Mouse (Mus musculus) liver, adult (tissue): ENCODE data around the gene Lrrc4c.

ENCODE experiments used
- GATA4 ChIP-seq: IDR thresholded peaks from 2 replicates; pipeline ENCODE4 v1.6.1; 2014; ENCODE audit warnings: mild to moderate bottlenecking, low read length; ENCODE audit not compliant: insufficient replicate concordance

Lrrc4c gene

DNA sequence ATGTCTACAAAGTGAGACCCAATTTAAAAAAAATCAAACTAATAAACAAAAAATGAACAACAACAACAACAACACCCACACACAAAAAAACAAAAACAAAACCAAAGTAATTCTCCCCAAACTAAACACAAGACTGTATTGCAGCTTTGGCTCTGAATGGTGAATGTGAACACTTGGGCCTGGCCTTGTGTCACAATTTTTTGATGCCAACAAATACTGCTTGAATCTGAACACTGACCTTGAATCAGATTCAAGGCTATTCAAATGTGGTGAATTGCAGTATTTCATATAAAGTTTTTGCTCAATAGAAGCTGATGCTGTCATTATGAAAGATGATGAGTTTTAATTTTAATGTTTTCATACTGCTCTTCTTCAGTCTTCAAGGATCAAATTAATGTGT is 143.6 kb downstream of the Lrrc4c start:
- no peak for TF ChIP-seq GATA4

DNA sequence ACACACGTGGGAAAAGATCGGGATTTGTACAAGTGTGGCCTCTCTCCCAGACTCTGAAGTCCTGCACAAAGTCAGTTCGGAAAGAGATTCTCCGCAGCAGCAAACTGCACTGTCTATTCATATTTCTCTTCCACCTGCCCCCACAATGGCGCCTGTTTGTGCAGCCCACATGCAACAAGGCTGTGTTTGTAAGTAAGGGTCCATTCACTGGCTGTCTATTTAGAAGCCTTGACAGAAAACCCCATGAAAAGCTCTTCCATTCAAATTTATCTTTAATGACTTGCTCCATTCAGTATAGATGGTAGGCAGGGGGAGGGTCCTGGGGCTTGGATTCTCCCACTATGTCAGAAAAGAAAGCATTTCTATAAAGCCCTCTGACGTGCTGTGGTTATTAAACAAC is 157.7 kb downstream of the Lrrc4c start:
- no peak for TF ChIP-seq GATA4

DNA sequence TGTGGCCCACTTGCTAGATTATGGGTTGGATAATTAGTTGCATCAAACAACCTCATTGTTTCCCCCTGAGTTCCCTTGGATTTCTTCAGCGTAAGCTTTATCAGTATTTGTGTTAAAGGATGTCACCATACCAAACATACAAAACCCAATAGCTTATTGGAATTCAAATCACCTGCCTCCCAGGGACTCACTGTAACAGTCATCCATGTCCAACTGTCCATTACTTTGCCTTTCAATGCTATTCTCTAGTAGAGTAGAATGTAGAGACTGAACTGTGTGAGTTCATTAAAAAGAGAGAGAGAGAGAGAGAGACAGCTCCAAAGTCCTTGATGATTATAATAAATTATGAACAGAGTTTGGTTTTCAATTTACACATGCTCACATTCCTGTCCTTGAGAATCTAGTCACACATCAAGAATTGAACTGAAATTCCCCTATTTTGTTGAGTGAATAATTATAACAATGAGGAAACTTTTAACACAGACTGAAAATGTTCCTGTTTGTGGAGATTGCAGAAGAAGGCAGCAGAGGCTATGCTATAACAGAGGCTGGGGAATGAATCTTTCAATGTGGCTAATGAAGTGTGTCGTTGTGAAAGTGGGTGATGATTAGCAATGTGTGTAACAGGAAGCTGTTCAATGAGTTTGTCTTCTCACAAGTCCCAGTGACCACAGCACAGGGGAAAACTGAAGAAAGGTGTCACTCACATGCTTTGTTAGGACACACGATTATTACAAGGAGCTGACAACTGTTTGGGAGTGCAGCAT is 181.3 kb downstream of the Lrrc4c start:
- no peak for TF ChIP-seq GATA4

DNA sequence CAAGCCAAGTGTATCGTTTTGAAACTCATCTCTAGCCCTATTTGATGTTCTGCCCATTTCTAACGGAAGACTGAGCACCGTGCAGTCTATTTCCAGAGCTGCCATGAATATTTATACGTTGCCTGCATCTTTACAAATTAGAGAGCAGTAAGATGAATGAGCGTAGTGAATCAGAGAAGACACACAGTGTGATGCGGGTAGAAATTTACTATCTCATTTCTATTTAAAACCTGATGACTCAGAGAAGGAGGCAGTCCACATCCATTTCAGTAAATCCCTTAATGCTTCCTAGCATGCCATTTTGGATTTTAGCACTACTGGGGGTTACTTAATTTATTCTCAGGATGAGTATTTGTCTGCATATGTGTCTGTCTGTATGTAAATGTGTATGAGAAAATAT is 186.2 kb downstream of the Lrrc4c start:
- TF ChIP-seq GATA4: no peak

DNA sequence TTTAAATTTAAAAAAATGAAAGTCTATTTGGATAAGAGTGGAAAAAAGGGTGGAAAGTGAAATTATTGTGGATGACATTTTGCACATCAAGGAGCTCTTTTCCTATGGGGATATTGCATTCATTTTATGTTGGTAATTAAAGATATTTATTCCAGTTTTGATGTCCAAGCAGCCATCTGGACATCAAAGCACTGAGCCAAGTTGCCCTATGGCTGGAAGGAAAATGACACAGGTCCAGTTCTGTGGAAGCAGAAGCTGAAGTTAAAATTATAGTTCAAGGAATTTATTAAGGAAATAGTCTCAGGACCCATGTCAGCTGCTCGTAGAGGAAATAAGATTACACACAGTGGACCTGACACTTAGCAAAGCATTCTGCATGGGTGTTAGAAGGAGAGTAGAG is 187.7 kb downstream of the Lrrc4c start:
- no peak for TF ChIP-seq GATA4

DNA sequence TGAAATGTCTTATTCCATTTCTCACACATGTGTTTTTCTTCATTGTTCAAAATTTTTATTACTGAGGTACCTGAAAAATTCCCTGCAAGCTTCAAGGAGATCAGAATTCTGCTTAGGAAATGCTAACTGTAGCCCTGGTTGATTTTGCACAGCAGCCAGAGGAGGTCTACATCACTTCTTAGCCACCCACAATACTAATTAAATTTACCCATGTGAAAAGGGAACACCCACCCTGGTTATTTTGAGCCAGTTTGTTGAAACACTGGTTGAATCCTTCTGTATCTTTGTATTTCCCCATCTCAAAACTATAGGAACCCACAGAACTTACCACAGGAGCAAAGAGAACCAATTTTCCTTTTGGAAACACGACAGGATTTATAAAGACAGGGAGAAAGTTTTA is 191.0 kb downstream of the Lrrc4c start:
- no peak for TF ChIP-seq GATA4

DNA sequence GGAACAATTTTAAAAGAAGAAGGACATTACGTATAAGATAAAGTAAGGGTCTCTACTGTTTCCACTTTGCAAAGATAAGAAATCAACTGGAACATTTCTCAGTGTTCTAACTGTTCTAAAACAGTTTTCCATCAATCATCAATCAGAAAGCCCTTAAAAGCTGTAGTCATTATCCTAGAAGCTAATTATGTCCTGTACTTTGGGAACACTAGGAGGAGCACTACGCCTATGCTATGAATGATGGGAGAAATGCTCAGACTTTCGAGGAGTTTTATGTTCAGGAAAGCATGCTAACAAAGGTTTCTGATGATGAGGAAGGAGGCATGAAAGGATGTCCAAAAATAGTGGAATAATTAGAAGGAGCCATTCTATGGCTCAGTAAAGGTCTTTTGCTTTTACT is 219.5 kb downstream of the Lrrc4c start:
- no peak for TF ChIP-seq GATA4

DNA sequence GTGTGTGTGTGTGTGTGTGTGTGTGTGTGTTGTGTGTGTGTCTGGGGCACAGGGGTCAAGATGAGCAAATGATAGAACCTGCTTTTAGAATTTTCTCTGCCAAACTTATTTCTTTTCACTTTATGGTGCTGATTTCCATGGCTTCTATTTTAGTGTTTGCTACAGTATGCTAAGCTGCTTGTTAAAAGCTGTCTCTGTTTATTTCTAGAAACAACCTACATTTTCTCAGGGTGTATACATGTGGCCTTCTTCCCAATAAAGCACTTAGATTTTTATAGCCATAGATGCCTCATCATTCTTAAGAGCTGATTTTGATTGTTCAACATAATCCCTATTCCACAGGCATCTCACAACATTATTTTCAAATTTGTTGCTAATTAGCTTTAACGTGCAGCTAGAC is 229.2 kb downstream of the Lrrc4c start:
- no peak for TF ChIP-seq GATA4

DNA sequence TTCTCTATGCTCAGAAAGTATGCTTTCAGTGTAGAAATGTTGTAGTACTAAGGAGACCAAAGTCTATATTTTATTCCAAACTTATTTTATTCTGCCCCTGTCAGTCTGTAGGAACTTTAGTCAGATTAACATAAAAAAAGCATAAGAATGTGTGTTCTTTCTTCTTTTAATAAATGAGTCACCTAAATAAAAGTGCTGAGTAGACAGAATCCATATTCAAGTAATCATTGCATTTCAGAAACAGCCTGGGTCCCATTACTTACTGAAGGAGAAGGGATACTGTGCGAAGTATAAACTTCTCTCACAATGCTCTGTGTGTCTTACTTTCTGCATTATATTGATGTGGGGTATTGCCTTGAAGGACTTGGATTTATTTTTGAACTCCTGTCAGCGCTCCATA is 255.8 kb downstream of the Lrrc4c start:
- no peak for TF ChIP-seq GATA4

DNA sequence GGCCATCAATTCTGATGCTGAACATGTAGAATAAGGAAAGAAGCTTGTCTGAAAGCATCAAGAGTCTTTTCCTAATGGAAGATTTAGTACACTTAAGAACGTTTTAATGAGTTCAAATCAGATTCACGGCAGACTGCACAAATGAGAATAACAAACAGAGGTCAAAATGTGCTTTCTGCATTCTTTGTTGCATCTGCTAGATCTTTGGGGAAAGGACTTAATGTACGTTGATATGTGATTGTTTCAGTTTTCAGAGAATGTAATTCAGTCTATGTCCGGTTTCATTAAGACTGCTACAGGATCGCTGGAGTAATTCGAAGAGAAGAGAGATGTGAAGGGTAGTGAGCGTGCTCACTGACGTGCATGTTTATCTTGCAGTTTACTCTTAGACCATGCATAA is 259.7 kb downstream of the Lrrc4c start:
- TF ChIP-seq GATA4: no peak

DNA sequence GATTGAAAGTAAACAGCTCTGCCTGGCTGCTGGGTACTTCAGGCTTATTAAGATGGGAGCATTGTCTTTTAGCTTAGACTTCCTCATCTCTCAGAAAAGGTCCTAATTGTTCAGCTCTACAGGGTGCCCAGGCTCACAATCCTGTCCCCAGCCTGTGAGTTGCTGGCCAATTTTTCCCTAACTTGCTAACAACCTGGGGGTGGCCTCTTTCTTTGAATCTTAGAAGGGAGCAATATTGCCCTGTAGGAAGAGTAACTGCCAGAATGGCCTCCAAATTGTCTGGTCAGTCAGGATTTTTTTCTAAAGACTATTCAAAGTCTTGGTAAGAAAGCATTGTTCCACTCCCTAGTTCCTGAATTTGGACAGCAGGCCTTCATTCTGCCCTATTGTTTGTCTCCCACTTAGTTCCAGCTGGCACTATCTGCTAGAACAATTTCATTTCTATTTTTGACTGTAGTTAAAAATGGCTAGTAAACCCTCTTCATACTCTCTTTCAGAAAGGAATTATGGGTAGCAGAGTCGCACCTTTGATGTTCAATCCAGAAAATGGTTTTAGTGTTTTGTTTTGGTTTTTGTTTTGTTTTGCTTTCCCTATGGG is 262.3 kb downstream of the Lrrc4c start:
- no peak for TF ChIP-seq GATA4

DNA sequence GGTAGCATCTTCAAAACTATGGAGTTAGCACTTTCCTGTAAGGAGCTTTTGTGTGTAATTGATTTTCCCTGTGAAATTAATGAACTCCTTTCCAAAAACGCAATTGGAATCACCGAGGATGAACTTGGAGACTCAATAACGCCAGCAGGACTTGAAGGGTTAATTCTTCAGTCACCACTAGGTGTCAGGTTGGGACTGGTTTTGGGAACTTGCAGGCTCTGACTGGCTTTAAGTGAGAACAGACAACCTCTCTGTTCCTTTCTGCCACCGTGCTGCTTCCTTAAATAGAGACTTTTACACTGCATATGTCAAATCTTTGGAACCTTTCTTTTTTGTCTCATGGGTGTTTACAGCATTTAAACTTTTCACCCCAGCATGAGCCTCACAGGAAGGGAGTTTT is 267.7 kb downstream of the Lrrc4c start:
- no peak for TF ChIP-seq GATA4

DNA sequence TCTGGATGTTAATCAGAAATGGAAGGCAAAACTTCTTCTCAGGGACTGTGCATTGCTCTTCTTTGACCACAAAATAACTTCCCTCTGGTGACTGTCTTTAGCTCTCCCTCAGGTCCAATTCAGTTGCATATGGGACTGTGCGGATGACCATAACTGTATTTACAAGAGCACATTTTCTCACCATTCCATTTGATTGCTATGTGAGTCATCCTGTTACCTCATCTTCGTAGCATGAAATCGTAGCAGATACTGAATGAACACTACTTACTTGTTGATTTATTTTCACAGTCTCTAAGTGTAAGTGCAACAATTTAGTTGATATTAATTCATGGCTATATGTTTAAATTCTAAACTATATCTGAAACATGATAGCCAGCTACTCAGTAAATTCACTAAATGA is 286.8 kb downstream of the Lrrc4c start:
- no peak for TF ChIP-seq GATA4

DNA sequence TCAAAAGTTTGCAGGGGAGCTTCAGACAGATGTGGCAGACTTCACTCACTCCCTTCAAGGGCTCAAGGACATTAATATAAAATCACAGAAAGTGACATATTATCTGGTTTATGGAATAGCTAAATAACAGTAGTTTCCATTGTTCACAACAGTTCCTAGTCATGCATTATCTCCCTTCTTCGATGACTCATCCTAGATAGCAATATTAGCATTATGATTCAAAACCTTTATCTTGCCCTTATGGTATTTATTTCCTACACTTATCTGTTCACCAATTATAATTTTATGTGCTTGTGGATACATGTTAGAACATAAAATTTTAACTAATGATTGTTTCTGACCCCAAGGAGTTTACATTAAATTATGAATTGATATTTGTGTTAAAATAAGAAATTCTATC is 296.2 kb downstream of the Lrrc4c start:
- no peak for TF ChIP-seq GATA4

DNA sequence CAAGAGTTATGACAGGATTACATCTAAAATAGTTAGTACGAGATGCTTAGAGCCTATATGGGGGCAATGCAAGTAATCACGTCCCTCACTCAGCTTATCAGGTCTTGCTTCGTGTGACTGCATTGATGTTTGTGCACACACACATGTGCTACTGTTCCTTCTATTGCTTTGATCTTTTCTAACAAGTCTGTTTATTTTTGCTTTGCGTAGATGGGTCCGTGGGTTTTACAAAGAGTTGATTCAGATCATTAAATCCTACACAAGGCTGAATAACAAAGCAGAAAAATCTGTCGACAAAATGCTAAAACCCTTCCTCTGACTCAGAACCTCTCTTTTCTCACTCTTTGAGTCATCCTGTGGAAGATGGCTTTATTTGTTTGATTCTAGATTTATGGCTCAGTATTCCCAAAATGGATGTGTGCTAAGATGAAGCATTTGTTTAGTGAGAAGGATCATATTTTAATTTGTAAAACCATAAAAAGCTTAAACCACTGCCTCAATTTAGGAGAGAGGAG is 300.8 kb downstream of the Lrrc4c start:
- no peak for TF ChIP-seq GATA4

DNA sequence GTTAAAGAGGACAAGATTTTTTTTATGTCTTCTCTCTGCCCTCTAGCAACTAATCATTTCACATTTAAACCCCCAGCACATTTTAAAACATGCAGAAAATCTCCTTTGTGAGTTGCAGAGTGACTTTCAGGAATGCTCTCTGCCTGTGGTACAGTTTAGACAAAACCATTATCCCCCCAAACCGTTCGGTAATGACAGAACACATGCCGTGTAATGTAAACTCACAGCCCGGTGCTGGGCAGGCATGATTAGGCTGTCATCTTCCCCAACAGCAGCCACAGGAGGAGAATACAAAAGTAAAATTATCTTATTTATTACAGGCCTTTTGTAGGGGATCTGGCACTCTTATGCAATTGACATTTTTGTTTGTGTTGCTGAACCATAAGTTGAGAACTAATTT is 349.1 kb downstream of the Lrrc4c start:
- TF ChIP-seq GATA4: no peak

DNA sequence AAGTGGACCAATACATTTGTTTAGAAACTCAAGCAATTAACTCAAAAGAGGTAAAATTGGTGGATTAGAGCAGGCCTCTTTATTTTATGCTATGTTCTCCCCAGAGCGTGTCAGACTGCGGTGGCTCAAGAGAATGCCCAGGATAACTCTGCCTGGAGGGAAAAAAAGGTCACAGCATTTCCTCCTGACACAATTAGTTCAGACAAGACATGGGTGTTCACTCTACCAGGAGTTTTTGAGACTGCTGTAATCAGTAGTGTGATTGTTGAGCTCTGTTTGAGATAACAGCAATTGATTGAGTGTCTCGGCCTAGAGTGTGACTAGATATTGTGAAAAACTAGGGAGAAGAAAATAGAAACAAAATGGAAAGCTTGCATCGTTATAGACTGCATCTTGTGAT is 363.8 kb downstream of the Lrrc4c start:
- no peak for TF ChIP-seq GATA4
